Mouse (Mus musculus) bone marrow macrophage, adult 2 months (primary cell): ENCODE results near the gene 1700016H13Rik. TPM values are rescaled to one million over a fixed set of nuclear protein-coding genes. Genes with fewer than 3 reads are reported as not detected.

ENCODE experiments used
- H3K27ac ChIP-seq: 2 replicates; pipeline ENCODE4 v1.5.1; 2012; ENCODE audit warnings: low read depth, low read length; ENCODE audit not compliant: insufficient read depth
- H3K4me1 ChIP-seq: 2 replicates; pipeline ENCODE4 v1.6.1; 2012; ENCODE audit warnings: low read length; ENCODE audit not compliant: control insufficient read depth, insufficient read depth
- H3K4me3 ChIP-seq: 2 replicates; pipeline ENCODE4 v1.5.1; 2012; ENCODE audit warnings: mild to moderate bottlenecking, low read length, moderate library complexity; ENCODE audit not compliant: insufficient read depth
- CTCF ChIP-seq: IDR thresholded peaks from 2 replicates; pipeline ENCODE4 v1.5.1; 2012; ENCODE audit warnings: low read depth, mild to moderate bottlenecking, low read length, moderate library complexity
- POLR2A ChIP-seq: IDR thresholded peaks from 2 replicates; pipeline ENCODE4 v1.6.1; 2012; ENCODE audit warnings: mild to moderate bottlenecking, low read depth, low read length, borderline replicate concordance
- polyA plus RNA-seq: library from polyadenylated mRNA; stranded (reverse); fragments of >200 nt; gene quantifications from 2 replicates; pipeline ENCODE4 v1.2.4, GENCODE M21; 2012; ENCODE audit not compliant: missing spikeins, insufficient read depth, insufficient read length

1700016H13Rik gene
- polyA plus RNA-seq, result not detected in 2 replicates

- H3K4me3 ChIP-seq, result peak within 1 kb of the TSS; percentile 61
- H3K4me1 ChIP-seq, result no peaks in the 10 kb centered on the region
- TF ChIP-seq CTCF (no peak), POLR2A (no peak)
- H3K27ac ChIP-seq, result no peak within 1 kb of the TSS
Observed at GRCm38 (mm10) chr5:103655346-103656118, at the start of gene 1700016H13Rik. Gene 1700016H13Rik (minus strand): TSS chr5:103656010.

GRCm38 (mm10) chr5:103705331-103705730 is 49.5 kb upstream of the 1700016H13Rik start:
- no peak overlapping the region for H3K4me3 ChIP-seq
- peaks cover 50% of the 10 kb centered on the region for H3K4me1 ChIP-seq
- H3K27ac ChIP-seq, result peak overlapping the region; percentile 37; the same call in 1 of the 2 replicates
- TF ChIP-seq POLR2A, result no peak
- no peak for TF ChIP-seq CTCF

GRCm38 (mm10) chr5:103702527-103702926 is 46.7 kb upstream of the 1700016H13Rik start:
- peaks cover 58% of the 10 kb centered on the region for H3K4me1 ChIP-seq
- H3K27ac ChIP-seq, result 0 out of 2 replicates have a peak overlapping the region, but pooled peaks have one; percentile 5
- TF ChIP-seq POLR2A (no peak), CTCF (no peak)
- no peak overlapping the region for H3K4me3 ChIP-seq

- H3K27ac ChIP-seq, result no peak overlapping the region
- TF ChIP-seq POLR2A, result no peak
- TF ChIP-seq CTCF, result no peak; the same call in 1 of the 2 replicates
- H3K4me3 ChIP-seq, result no peak overlapping the region
- peaks cover 64% of the 10 kb centered on the region for H3K4me1 ChIP-seq
Observed at GRCm38 (mm10) chr5:103701466-103701865, 45.7 kb upstream of the 1700016H13Rik start.

GRCm38 (mm10) chr5:103700661-103701060 is 44.9 kb upstream of the 1700016H13Rik start:
- Histone ChIP-seq H3K27ac (no peak overlapping the region), H3K4me3 (no peak overlapping the region), H3K4me1 (peaks cover 61% of the 10 kb centered on the region)
- TF ChIP-seq POLR2A, result no peak
- TF ChIP-seq CTCF, result no peak

- no peak overlapping the region for H3K4me3 ChIP-seq
- H3K4me1 ChIP-seq, result peaks cover 54% of the 10 kb centered on the region
- TF ChIP-seq POLR2A (no peak), CTCF (no peak)
- no peak overlapping the region for H3K27ac ChIP-seq
Observed at GRCm38 (mm10) chr5:103699537-103699936, 43.7 kb upstream of the 1700016H13Rik start.

- no peak overlapping the region for H3K4me3 ChIP-seq
- H3K4me1 ChIP-seq, result peaks cover 50% of the 10 kb centered on the region
- TF ChIP-seq CTCF, result no peak
- no peak for TF ChIP-seq POLR2A
- 0 out of 2 replicates have a peak overlapping the region, but pooled peaks have one; percentile 11 for H3K27ac ChIP-seq
Observed at GRCm38 (mm10) chr5:103698577-103698976, 42.8 kb upstream of the 1700016H13Rik start.

GRCm38 (mm10) chr5:103697875-103698491 is 42.2 kb upstream of the 1700016H13Rik start:
- peaks cover 44% of the 10 kb centered on the region for H3K4me1 ChIP-seq
- H3K4me3 ChIP-seq, result no peak overlapping the region
- peak overlapping the region; percentile 48 for H3K27ac ChIP-seq
- TF ChIP-seq CTCF, result no peak
- TF ChIP-seq POLR2A, result no peak

- H3K4me3 ChIP-seq, result peak overlapping the region; percentile 83
- peaks cover 23% of the 10 kb centered on the region for H3K4me1 ChIP-seq
- no peak for TF ChIP-seq CTCF
- TF ChIP-seq POLR2A, result no peak
- H3K27ac ChIP-seq, result no peak overlapping the region
Observed at GRCm38 (mm10) chr5:103694094-103694493, 38.3 kb upstream of the 1700016H13Rik start.
